Mouse (Mus musculus): ENCODE data around the gene Orai1. TPM values are rescaled to one million over a fixed set of nuclear protein-coding genes. Genes with fewer than 3 reads are reported as not detected.

Orai1 gene
- polyA plus RNA-seq, 1 experiment from 2014 or later = 20.0 TPM

- Histone ChIP-seq H3K4me2 (peak overlapping the region; percentile 16), H3K27ac (peak overlapping the region; percentile 66), H3K36me3 (no peaks in the 10 kb centered on the region), H3K27me3 (no peaks in the 10 kb centered on the region), H3K9ac (no peak overlapping the region), H3K9me3 (no peaks in the 10 kb centered on the region), H3K4me3 (no peak overlapping the region), H3K4me1 (peaks cover 37% of the 10 kb centered on the region)
- WGBS = 41% methylated on average over 10 of the region's 10 CpGs
- ATAC-seq (ENCODE audit: borderline replicate concordance, extremely low read depth, low FRiP score, low TSS enrichment) = no peak
Measured at GRCm38 (mm10) chr5:123019336-123020016, 4.6 kb downstream of the Orai1 start.

- whole genome bisulfite sequencing = 92% methylated on average over 5 of the region's 5 CpGs
- no peak overlapping the region for H3K27ac ChIP-seq
- H3K9ac ChIP-seq = no peak overlapping the region
- no peak overlapping the region for H3K4me3 ChIP-seq
- no peaks in the 10 kb centered on the region for H3K36me3 ChIP-seq
- no peak overlapping the region for H3K4me2 ChIP-seq
- no peaks in the 10 kb centered on the region for H3K27me3 ChIP-seq
- peaks cover 34% of the 10 kb centered on the region for H3K4me1 ChIP-seq
- no peaks in the 10 kb centered on the region for H3K9me3 ChIP-seq
- no peak for ATAC-seq (ENCODE audit: borderline replicate concordance, extremely low read depth, low FRiP score, low TSS enrichment)
Measured at GRCm38 (mm10) chr5:123020426-123020825, 5.6 kb downstream of the Orai1 start.

GRCm38 (mm10) chr5:123021438-123021837 is 6.6 kb downstream of the Orai1 start:
- no peak for ATAC-seq (ENCODE audit: borderline replicate concordance, extremely low read depth, low FRiP score, low TSS enrichment)
- no peak overlapping the region for H3K4me3 ChIP-seq
- no peaks in the 10 kb centered on the region for H3K36me3 ChIP-seq
- WGBS = 80% methylated on average over 7 of the region's 7 CpGs
- H3K4me1 ChIP-seq = peaks cover 29% of the 10 kb centered on the region
- H3K27me3 ChIP-seq = no peaks in the 10 kb centered on the region
- no peak overlapping the region for H3K9ac ChIP-seq
- no peak overlapping the region for H3K4me2 ChIP-seq
- H3K9me3 ChIP-seq = no peaks in the 10 kb centered on the region
- H3K27ac ChIP-seq = no peak overlapping the region

GRCm38 (mm10) chr5:123023049-123023448 is 8.2 kb downstream of the Orai1 start:
- no peak for ATAC-seq (ENCODE audit: borderline replicate concordance, extremely low read depth, low FRiP score, low TSS enrichment)
- H3K4me2 ChIP-seq = no peak overlapping the region
- H3K36me3 ChIP-seq = no peaks in the 10 kb centered on the region
- WGBS = 67% methylated on average over 6 of the region's 6 CpGs
- no peak overlapping the region for H3K4me3 ChIP-seq
- H3K9ac ChIP-seq = no peak overlapping the region
- H3K4me1 ChIP-seq = peaks cover 31% of the 10 kb centered on the region
- H3K9me3 ChIP-seq = no peaks in the 10 kb centered on the region
- H3K27me3 ChIP-seq = no peaks in the 10 kb centered on the region
- H3K27ac ChIP-seq = no peak overlapping the region

GRCm38 (mm10) chr5:123024312-123024711 is 9.4 kb downstream of the Orai1 start:
- no peak overlapping the region for H3K9ac ChIP-seq
- 77% methylated on average over 6 of the region's 6 CpGs for WGBS
- H3K36me3 ChIP-seq = peaks cover 3% of the 10 kb centered on the region; the same call in 1 of the 2 replicates
- peaks cover 23% of the 10 kb centered on the region for H3K4me1 ChIP-seq
- no peaks in the 10 kb centered on the region for H3K9me3 ChIP-seq
- no peak overlapping the region for H3K4me3 ChIP-seq
- no peak overlapping the region for H3K4me2 ChIP-seq
- ATAC-seq (ENCODE audit: borderline replicate concordance, extremely low read depth, low FRiP score, low TSS enrichment) = no peak
- H3K27ac ChIP-seq = no peak overlapping the region
- H3K27me3 ChIP-seq = no peaks in the 10 kb centered on the region

- H3K27me3 ChIP-seq = no peaks in the 10 kb centered on the region
- no peak overlapping the region for H3K4me3 ChIP-seq
- H3K27ac ChIP-seq = no peak overlapping the region
- ATAC-seq (ENCODE audit: borderline replicate concordance, extremely low read depth, low FRiP score, low TSS enrichment) = no peak
- H3K36me3 ChIP-seq = peaks cover 10% of the 10 kb centered on the region; the same call in 1 of the 2 replicates
- 72% methylated on average over 9 of the region's 9 CpGs for WGBS
- no peak overlapping the region for H3K4me2 ChIP-seq
- peaks cover 16% of the 10 kb centered on the region for H3K4me1 ChIP-seq
- H3K9me3 ChIP-seq = no peaks in the 10 kb centered on the region
- no peak overlapping the region for H3K9ac ChIP-seq
Measured at GRCm38 (mm10) chr5:123024965-123025573, 10.2 kb downstream of the Orai1 start.

GRCm38 (mm10) chr5:123026414-123026813 is 11.5 kb downstream of the Orai1 start:
- ATAC-seq (ENCODE audit: borderline replicate concordance, extremely low read depth, low FRiP score, low TSS enrichment) = no peak
- Histone ChIP-seq H3K36me3 (peaks cover 23% of the 10 kb centered on the region; the same call in 1 of the 2 replicates), H3K4me1 (peaks cover 16% of the 10 kb centered on the region), H3K4me3 (no peak overlapping the region), H3K27ac (no peak overlapping the region), H3K9me3 (no peaks in the 10 kb centered on the region), H3K4me2 (no peak overlapping the region), H3K27me3 (no peaks in the 10 kb centered on the region), H3K9ac (no peak overlapping the region)
- WGBS = 42% methylated on average over 6 of the region's 6 CpGs

- Histone ChIP-seq H3K27me3 (no peaks in the 10 kb centered on the region), H3K4me3 (no peak overlapping the region), H3K4me1 (peaks cover 16% of the 10 kb centered on the region), H3K27ac (no peak overlapping the region), H3K9me3 (no peaks in the 10 kb centered on the region), H3K36me3 (peaks cover 33% of the 10 kb centered on the region; the same call in 1 of the 2 replicates), H3K4me2 (no peak overlapping the region), H3K9ac (no peak overlapping the region; the same call in 1 of the 2 replicates)
- WGBS = 48% methylated on average over 6 of the region's 6 CpGs
- no peak for ATAC-seq (ENCODE audit: borderline replicate concordance, extremely low read depth, low FRiP score, low TSS enrichment)
Measured at GRCm38 (mm10) chr5:123027436-123027835, 12.6 kb downstream of the Orai1 start.

GRCm38 (mm10) chr5:123029729-123030128 is 14.9 kb downstream of the Orai1 start:
- Histone ChIP-seq H3K4me1 (peaks cover 16% of the 10 kb centered on the region), H3K27ac (no peak overlapping the region), H3K27me3 (no peaks in the 10 kb centered on the region), H3K4me2 (no peak overlapping the region), H3K9me3 (no peaks in the 10 kb centered on the region), H3K4me3 (no peak overlapping the region), H3K36me3 (peaks cover 33% of the 10 kb centered on the region; the same call in 1 of the 2 replicates), H3K9ac (no peak overlapping the region)
- ATAC-seq (ENCODE audit: borderline replicate concordance, extremely low read depth, low FRiP score, low TSS enrichment) = no peak
- 87% methylated on average over 7 of the region's 7 CpGs for WGBS

- ATAC-seq (ENCODE audit: borderline replicate concordance, extremely low read depth, low FRiP score, low TSS enrichment) = no peak
- H3K36me3 ChIP-seq = peaks cover 33% of the 10 kb centered on the region; the same call in 1 of the 2 replicates
- WGBS = 81% methylated on average over 3 of the region's 3 CpGs
- peaks cover 22% of the 10 kb centered on the region for H3K4me1 ChIP-seq
- H3K27ac ChIP-seq = no peak overlapping the region
- H3K9me3 ChIP-seq = no peaks in the 10 kb centered on the region
- no peak overlapping the region for H3K4me3 ChIP-seq
- no peak overlapping the region for H3K4me2 ChIP-seq
- H3K9ac ChIP-seq = no peak overlapping the region
- H3K27me3 ChIP-seq = no peaks in the 10 kb centered on the region
Measured at GRCm38 (mm10) chr5:123031312-123031711, 16.4 kb downstream of the Orai1 start.

GRCm38 (mm10) chr5:123033646-123034160 is 18.8 kb downstream of the Orai1 start:
- Histone ChIP-seq H3K4me1 (peaks cover 9% of the 10 kb centered on the region), H3K27ac (no peak overlapping the region), H3K27me3 (no peaks in the 10 kb centered on the region), H3K4me2 (no peak overlapping the region), H3K36me3 (peaks cover 33% of the 10 kb centered on the region; the same call in 1 of the 2 replicates), H3K9me3 (no peaks in the 10 kb centered on the region), H3K9ac (no peak overlapping the region), H3K4me3 (no peak overlapping the region)
- no peak for ATAC-seq (ENCODE audit: borderline replicate concordance, extremely low read depth, low FRiP score, low TSS enrichment)
- WGBS = 73% methylated on average over 7 of the region's 7 CpGs

GRCm38 (mm10) chr5:123035089-123035488 is 20.2 kb downstream of the Orai1 start:
- Histone ChIP-seq H3K9ac (no peak overlapping the region), H3K27me3 (no peaks in the 10 kb centered on the region), H3K4me3 (no peak overlapping the region), H3K4me2 (no peak overlapping the region), H3K27ac (no peak overlapping the region), H3K36me3 (peaks cover 23% of the 10 kb centered on the region; the same call in 1 of the 2 replicates), H3K9me3 (no peaks in the 10 kb centered on the region), H3K4me1 (peaks cover 19% of the 10 kb centered on the region)
- ATAC-seq (ENCODE audit: borderline replicate concordance, extremely low read depth, low FRiP score, low TSS enrichment) = no peak
- 77% methylated on average over 4 of the region's 4 CpGs for WGBS

Measured in lung, embryonic 15.5 days (tissue).